Mouse (Mus musculus) testis, adult 2 months (tissue): ENCODE measurements around the gene Aoah.

Experiments used
- CTCF ChIP-seq: fragments of 200-500 bp; IDR thresholded peaks from 2 replicates; pipeline ENCODE4 v1.5.1; 2012; ENCODE audit warnings: low read depth, mild to moderate bottlenecking, inconsistent platforms, low read length, moderate library complexity; ENCODE audit not compliant: control insufficient read depth, insufficient read depth, insufficient replicate concordance
- POLR2A ChIP-seq: fragments of 200-500 bp; IDR thresholded peaks from 2 replicates; pipeline ENCODE4 v1.6.1; 2012; ENCODE audit warnings: low read depth, mild to moderate bottlenecking, inconsistent platforms, low read length, moderate library complexity; ENCODE audit not compliant: control insufficient read depth

GRCm38 (mm10) chr13:21040589-21041199 lies 246.8 kb downstream of the Aoah start:
- TF ChIP-seq CTCF, result no peak
- no peak for TF ChIP-seq POLR2A
